Mouse (Mus musculus) limb, embryonic 12.5 days (tissue): ENCODE data around the gene Lypd8. TPM values are rescaled to one million over a fixed set of nuclear protein-coding genes. Genes with fewer than 3 reads are reported as not detected.
A peak's percentile ranks its signal among the peaks of the same experiment; 100 is the strongest.

Experiments used
- ATAC-seq: fragments of 200-750 bp; cut with Nextera tagmentation; 2 replicates; pipeline ENCODE4 v1.8.0; 2017; ENCODE audit warnings: low read depth, moderate TSS enrichment; ENCODE audit not compliant: insufficient number of reproducible peaks, insufficient read depth, low FRiP score, low TSS enrichment
- H3K27ac ChIP-seq: fragments of 300-500 bp; sonication (generic); 2 replicates; pipeline ENCODE4 v1.5.1; 2016; ENCODE audit warnings: mild to moderate bottlenecking, moderate library complexity
- H3K27me3 ChIP-seq: fragments of 300-500 bp; sonication (generic); 2 replicates; pipeline ENCODE4 v1.6.1; 2016; ENCODE audit warnings: mild to moderate bottlenecking, moderate library complexity
- H3K36me3 ChIP-seq: fragments of 300-500 bp; sonication (generic); 2 replicates; pipeline ENCODE4 v1.6.1; 2016; ENCODE audit warnings: mild to moderate bottlenecking, moderate library complexity
- H3K4me1 ChIP-seq: fragments of 300-500 bp; sonication (generic); replicated peaks from 2 replicates; pipeline ENCODE4 v1.6.1; 2016
- H3K4me2 ChIP-seq: fragments of 300-500 bp; sonication (generic); 2 replicates; pipeline ENCODE4 v1.6.1; 2016; ENCODE audit warnings: mild to moderate bottlenecking, moderate library complexity
- H3K4me3 ChIP-seq: fragments of 300-500 bp; sonication (generic); replicated peaks from 2 replicates; pipeline ENCODE4 v1.5.1; 2016; ENCODE audit warnings: mild to moderate bottlenecking
- H3K9ac ChIP-seq: fragments of 300-500 bp; sonication (generic); replicated peaks from 2 replicates; pipeline ENCODE4 v1.6.1; 2016; ENCODE audit warnings: mild to moderate bottlenecking, moderate library complexity
- H3K9me3 ChIP-seq: fragments of 300-500 bp; sonication (generic); 2 replicates; pipeline ENCODE4 v1.6.1; 2016; ENCODE audit warnings: mild to moderate bottlenecking, moderate library complexity
- WGBS: fragments of 180-500 bp; shearing (Covaris S2); methylation state at CpG from one replicate; pipeline ENCODE4 v1.1.7; 2016; 5-methylcytosine and 5-hydroxymethylcytosine counted together
- polyA plus RNA-seq: library from polyadenylated mRNA; unstranded; fragments of >200 nt; fragmentation: Nextera tagmentation; extraction: Ambion mirVana; gene quantifications from 2 replicates; pipeline ENCODE4 v1.2.1, GENCODE M21; 2016

The Lypd8 gene
- polyA plus RNA-seq, 1 experiment from 2014 or later = not detected

DNA sequence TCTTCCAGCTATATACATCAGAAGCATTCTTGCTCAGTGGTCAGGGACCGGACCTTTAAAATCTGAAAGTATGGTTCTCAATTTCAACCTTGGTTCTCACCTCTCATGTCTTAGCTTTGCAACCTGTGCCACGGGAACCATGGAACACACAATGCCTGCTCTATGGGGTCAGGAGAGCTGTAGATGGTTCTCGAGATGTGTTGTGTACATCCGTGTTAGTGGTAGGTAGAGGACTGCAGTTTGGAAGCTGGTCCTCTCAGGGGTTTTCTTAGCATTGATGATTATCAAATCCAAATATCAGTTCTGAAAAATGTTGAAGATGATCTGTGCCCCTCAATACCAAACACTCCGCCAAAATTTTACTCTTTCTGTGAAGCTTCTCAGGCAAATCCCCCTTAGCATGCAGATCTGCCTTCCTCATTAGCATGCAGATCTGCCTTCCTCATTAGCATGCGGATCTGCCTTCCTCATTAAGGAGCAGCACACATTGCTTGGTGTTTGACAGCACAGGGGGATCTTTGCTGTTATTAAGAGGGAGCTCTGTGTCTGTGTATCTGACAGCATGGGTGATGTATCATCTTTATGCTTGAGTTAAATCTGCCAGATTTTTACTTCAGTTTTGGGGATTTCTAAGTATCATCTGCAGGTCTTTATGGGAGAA is 21.3 kb downstream of the Lypd8 start:
- Histone ChIP-seq H3K9ac (no peak overlapping the region), H3K4me1 (0 out of 2 replicates have a peak, but pooled peaks cover 5% of the 10 kb centered on the region), H3K27me3 (no peaks in the 10 kb centered on the region), H3K9me3 (no peaks in the 10 kb centered on the region), H3K4me3 (no peak overlapping the region), H3K36me3 (no peaks in the 10 kb centered on the region), H3K4me2 (no peak overlapping the region), H3K27ac (no peak overlapping the region)
- 58% methylated on average over 6 of the region's 6 CpGs for WGBS
- ATAC-seq = no peak

- no peak for ATAC-seq
- WGBS = 59% methylated on average over 5 of the region's 5 CpGs
- H3K4me1 ChIP-seq = 0 out of 2 replicates have a peak, but pooled peaks cover 5% of the 10 kb centered on the region
- H3K27me3 ChIP-seq = no peaks in the 10 kb centered on the region
- no peak overlapping the region for H3K9ac ChIP-seq
- no peak overlapping the region for H3K27ac ChIP-seq
- H3K36me3 ChIP-seq = no peaks in the 10 kb centered on the region
- H3K9me3 ChIP-seq = no peaks in the 10 kb centered on the region
- no peak overlapping the region for H3K4me2 ChIP-seq
- H3K4me3 ChIP-seq = no peak overlapping the region
Observed at GRCm38 (mm10) chr11:58400655-58401054, 21.8 kb downstream of the Lypd8 start.

GRCm38 (mm10) chr11:58408066-58408465 is 29.2 kb downstream of the Lypd8 start:
- Histone ChIP-seq H3K4me2 (no peak overlapping the region), H3K27me3 (no peaks in the 10 kb centered on the region), H3K4me3 (no peak overlapping the region), H3K4me1 (no peaks in the 10 kb centered on the region), H3K9ac (no peak overlapping the region), H3K27ac (no peak overlapping the region), H3K36me3 (no peaks in the 10 kb centered on the region), H3K9me3 (no peaks in the 10 kb centered on the region)
- 78% methylated on average over 3 of the region's 3 CpGs for WGBS
- no peak for ATAC-seq

GRCm38 (mm10) chr11:58418336-58418735 is 39.5 kb downstream of the Lypd8 start:
- Histone ChIP-seq H3K27ac (no peak overlapping the region), H3K36me3 (no peaks in the 10 kb centered on the region), H3K4me3 (no peak overlapping the region), H3K4me2 (no peak overlapping the region), H3K9ac (no peak overlapping the region), H3K27me3 (no peaks in the 10 kb centered on the region), H3K4me1 (0 out of 2 replicates have a peak, but pooled peaks cover 10% of the 10 kb centered on the region), H3K9me3 (0 out of 2 replicates have a peak, but pooled peaks cover 3% of the 10 kb centered on the region)
- ATAC-seq = no peak
- 84% methylated on average over 3 of the region's 3 CpGs for WGBS

DNA sequence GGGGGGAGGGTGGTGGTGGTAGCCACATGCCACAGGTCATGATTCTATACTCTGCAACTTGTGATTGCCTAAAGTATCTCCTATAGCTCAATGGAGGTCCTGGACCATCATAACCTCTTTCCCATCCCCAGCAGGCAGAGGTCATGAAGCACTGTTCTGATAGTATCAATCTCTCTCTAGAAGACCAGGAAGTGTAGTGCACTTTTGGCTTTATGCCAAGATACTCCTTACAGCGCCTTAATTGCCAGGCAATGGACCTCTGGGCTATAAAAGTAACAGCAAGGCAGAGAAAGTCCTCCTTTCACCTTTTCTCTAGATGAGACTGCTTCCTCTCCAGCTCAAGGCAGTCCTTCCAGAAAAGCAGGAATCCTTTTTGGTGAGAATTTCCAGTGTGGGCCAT is 42.0 kb downstream of the Lypd8 start, which contains the start of gene 1810065E05Rik:
Gene 1810065E05Rik, plus strand, starts transcription at position 297 of the 400 bp plus-strand sequence.
- Histone ChIP-seq H3K9ac (no peak within 1 kb of the TSS), H3K9me3 (no peaks in the 10 kb centered on the region), H3K4me2 (no peak within 1 kb of the TSS), H3K27ac (no peak within 1 kb of the TSS), H3K4me3 (no peak within 1 kb of the TSS), H3K36me3 (no peaks in the 10 kb centered on the region), H3K4me1 (0 out of 2 replicates have a peak, but pooled peaks cover 10% of the 10 kb centered on the region), H3K27me3 (no peaks in the 10 kb centered on the region)
- ATAC-seq = no peak
- WGBS = 39% methylated on average over 1 of the region's 1 CpGs

- peaks cover 20% of the 10 kb centered on the region for H3K4me1 ChIP-seq
- H3K9ac ChIP-seq = no peak within 1 kb of the TSS
- ATAC-seq = no peak
- no peaks in the 10 kb centered on the region for H3K9me3 ChIP-seq
- H3K27me3 ChIP-seq = no peaks in the 10 kb centered on the region
- H3K36me3 ChIP-seq = no peaks in the 10 kb centered on the region
- no peak within 1 kb of the TSS for H3K4me3 ChIP-seq
- H3K4me2 ChIP-seq = no peak within 1 kb of the TSS
- no peak within 1 kb of the TSS for H3K27ac ChIP-seq
- 86% methylated on average over 3 of the region's 3 CpGs for WGBS
Observed at GRCm38 (mm10) chr11:58432259-58432658, 53.4 kb downstream of the Lypd8 start, which contains the start of gene Gm12253. Gene Gm12253, plus strand, starts transcription at chr11:58432559.

GRCm38 (mm10) chr11:58437866-58438265 is 59.0 kb downstream of the Lypd8 start:
- no peak overlapping the region for H3K4me3 ChIP-seq
- no peak overlapping the region for H3K9ac ChIP-seq
- 7% methylated on average over 5 of the region's 5 CpGs for WGBS
- no peak overlapping the region; the same call in 1 of the 2 replicates for H3K4me2 ChIP-seq
- 0 out of 2 replicates have a peak, but pooled peaks cover 3% of the 10 kb centered on the region for H3K9me3 ChIP-seq
- no peaks in the 10 kb centered on the region for H3K36me3 ChIP-seq
- H3K4me1 ChIP-seq = peaks cover 17% of the 10 kb centered on the region
- no peak for ATAC-seq
- H3K27me3 ChIP-seq = no peaks in the 10 kb centered on the region
- peak overlapping the region; percentile 42; the same call in 1 of the 2 replicates for H3K27ac ChIP-seq

Other genes starting within 250 kb of the Lypd8 start
- 28.9 and 29.7 TPM in 2 replicates for gene Gemin5, start 210.5 kb upstream of the Lypd8 start, polyA plus RNA-seq
- 135 and 144 TPM in 2 replicates for gene Mrpl22, start 207.4 kb upstream of the Lypd8 start, polyA plus RNA-seq
- 2.3 and 2.4 TPM in 2 replicates for gene Igtp, start 179.5 kb upstream of the Lypd8 start, polyA plus RNA-seq
- 0.63 and 0.87 TPM in 2 replicates for gene Irgm2, start 179.4 kb upstream of the Lypd8 start, polyA plus RNA-seq
- not detected in 2 replicates for gene 4930438A08Rik, start 104.2 kb upstream of the Lypd8 start, polyA plus RNA-seq
- 28.0 and 29.2 TPM in 2 replicates for gene Zfp692, start 72.0 kb upstream of the Lypd8 start, polyA plus RNA-seq
- gene Zfp672, start 48.7 kb upstream of the Lypd8 start, polyA plus RNA-seq = 32.1 and 32.3 TPM in 2 replicates
- gene Sh3bp5l, start 48.3 kb upstream of the Lypd8 start, polyA plus RNA-seq = 39.0 and 39.8 TPM in 2 replicates
- gene 1810065E05Rik, start 42.1 kb downstream of the Lypd8 start, polyA plus RNA-seq = not detected in 2 replicates
- not detected in 2 replicates for gene Gm12253, start 53.5 kb downstream of the Lypd8 start, polyA plus RNA-seq
- not detected in 2 replicates for gene Lypd9, start 73.9 kb downstream of the Lypd8 start, polyA plus RNA-seq
- not detected in 2 replicates for gene Olfr30, start 83.2 kb downstream of the Lypd8 start, polyA plus RNA-seq
- not detected in 2 replicates for gene Olfr332, start 113.5 kb downstream of the Lypd8 start, polyA plus RNA-seq
- gene Olfr331, start 123.5 kb downstream of the Lypd8 start, polyA plus RNA-seq = not detected in 2 replicates
- gene Olfr330, start 155.8 kb downstream of the Lypd8 start, polyA plus RNA-seq = not detected in 2 replicates
- gene Olfr329-ps, start 167.4 kb downstream of the Lypd8 start, polyA plus RNA-seq = not detected in 2 replicates
- 0.08 and 0.09 TPM in 2 replicates for gene Olfr328, start 176.6 kb downstream of the Lypd8 start, polyA plus RNA-seq
- not detected in 2 replicates for gene Olfr224, start 191.5 kb downstream of the Lypd8 start, polyA plus RNA-seq
- not detected in 2 replicates for gene Olfr325, start 198.7 kb downstream of the Lypd8 start, polyA plus RNA-seq
- gene Olfr324, start 216.1 kb downstream of the Lypd8 start, polyA plus RNA-seq = not detected in 2 replicates
- not detected in 2 replicates for gene 2210407C18Rik, start 237.0 kb downstream of the Lypd8 start, polyA plus RNA-seq